Mouse (Mus musculus) forebrain, embryonic 13.5 days (tissue): ENCODE data around the gene Acmsd. TPM values are rescaled to one million over a fixed set of nuclear protein-coding genes. Genes with fewer than 3 reads are reported as not detected.

Experiments
- ATAC-seq: fragments of 200-750 bp; cut with Nextera tagmentation; 2 replicates; pipeline ENCODE4 v1.8.0; 2017
- H3K27ac ChIP-seq: fragments of 300-500 bp; sonication (generic); 2 replicates; pipeline ENCODE4 v1.5.1; 2015; ENCODE audit warnings: inconsistent platforms, mild to moderate bottlenecking, moderate library complexity
- H3K27me3 ChIP-seq: fragments of 300-500 bp; sonication (generic); 2 replicates; pipeline ENCODE4 v1.6.1; 2015; ENCODE audit warnings: mild to moderate bottlenecking, inconsistent platforms
- H3K36me3 ChIP-seq: fragments of 300-500 bp; sonication (generic); 2 replicates; pipeline ENCODE4 v1.6.1; 2015; ENCODE audit warnings: mild to moderate bottlenecking, inconsistent platforms; ENCODE audit not compliant: poor library complexity, severe bottlenecking
- H3K4me1 ChIP-seq: fragments of 300-500 bp; sonication (generic); 2 replicates; pipeline ENCODE4 v1.6.1; 2015; ENCODE audit warnings: inconsistent platforms
- H3K4me2 ChIP-seq: fragments of 300-500 bp; sonication (generic); 2 replicates; pipeline ENCODE4 v1.6.1; 2015; ENCODE audit warnings: inconsistent platforms, mild to moderate bottlenecking, moderate library complexity
- H3K4me3 ChIP-seq: fragments of 300-500 bp; sonication (generic); 2 replicates; pipeline ENCODE4 v1.5.1; 2015; ENCODE audit warnings: mild to moderate bottlenecking, inconsistent platforms
- H3K9ac ChIP-seq: fragments of 300-500 bp; sonication (generic); 2 replicates; pipeline ENCODE4 v1.6.1; 2015; ENCODE audit warnings: mild to moderate bottlenecking, inconsistent platforms
- H3K9me3 ChIP-seq: fragments of 300-500 bp; sonication (generic); replicated peaks from 2 replicates; pipeline ENCODE4 v1.6.1; 2016; ENCODE audit warnings: inconsistent platforms
- WGBS: fragments of 180-500 bp; shearing (Covaris S2); methylation state at CpG from one replicate; pipeline ENCODE4 v1.1.7; 2015; 5-methylcytosine and 5-hydroxymethylcytosine counted together
- polyA plus RNA-seq: library from polyadenylated mRNA; unstranded; fragments of >200 nt; fragmentation: Nextera tagmentation; extraction: Ambion mirVana; gene quantifications from 2 replicates; pipeline ENCODE4 v1.2.1, GENCODE M21; 2015

Acmsd gene
- polyA plus RNA-seq, 1 experiment from 2014 or later: not detected

GRCm38 (mm10) chr1:127816381-127816780 is 87.2 kb downstream of the Acmsd start:
- H3K9ac ChIP-seq: no peak overlapping the region
- H3K27me3 ChIP-seq: no peaks in the 10 kb centered on the region
- no peak overlapping the region for H3K27ac ChIP-seq
- no peaks in the 10 kb centered on the region for H3K9me3 ChIP-seq
- no peak for ATAC-seq
- no peak overlapping the region for H3K4me3 ChIP-seq
- 83% methylated on average over 6 of the region's 6 CpGs for WGBS
- no peaks in the 10 kb centered on the region for H3K4me1 ChIP-seq
- no peak overlapping the region for H3K4me2 ChIP-seq
- H3K36me3 ChIP-seq: no peaks in the 10 kb centered on the region

Other genes with a start within 250 kb of the Acmsd start
- 16.0 and 25.7 TPM in 2 replicates for gene Tmem163, start 49.9 kb upstream of the Acmsd start, polyA plus RNA-seq
- 115 and 124 TPM in 2 replicates for gene Ccnt2, start 44.8 kb downstream of the Acmsd start, polyA plus RNA-seq
- 0.15 and 0.31 TPM in 2 replicates for gene Map3k19, start 125.6 kb downstream of the Acmsd start, polyA plus RNA-seq
- gene Rab3gap1, start 139.4 kb downstream of the Acmsd start, polyA plus RNA-seq: 16.1 and 17.8 TPM in 2 replicates